Mouse (Mus musculus) left cerebral cortex, adult 18-20 months (tissue): ENCODE data around the gene Cacna2d3. TPM values are rescaled to one million over a fixed set of nuclear protein-coding genes. Genes with fewer than 3 reads are reported as not detected.

Experiments
- DNase-seq, 2 experiments: peaks; one replicate each; pipeline ENCODE4 v3.0.0; 2021 to 2022; ENCODE audit warnings: low spot score in 2 of 2, mixed read lengths in 1 of 2
- total RNA-seq, 2 experiments: library from RNA; stranded (reverse); gene quantifications; 2 replicates each; pipeline ENCODE4 v1.2.3; 2021

Gene Cacna2d3
- total RNA-seq, 2 experiments from 2014 or later = 101 to 110 TPM

DNA sequence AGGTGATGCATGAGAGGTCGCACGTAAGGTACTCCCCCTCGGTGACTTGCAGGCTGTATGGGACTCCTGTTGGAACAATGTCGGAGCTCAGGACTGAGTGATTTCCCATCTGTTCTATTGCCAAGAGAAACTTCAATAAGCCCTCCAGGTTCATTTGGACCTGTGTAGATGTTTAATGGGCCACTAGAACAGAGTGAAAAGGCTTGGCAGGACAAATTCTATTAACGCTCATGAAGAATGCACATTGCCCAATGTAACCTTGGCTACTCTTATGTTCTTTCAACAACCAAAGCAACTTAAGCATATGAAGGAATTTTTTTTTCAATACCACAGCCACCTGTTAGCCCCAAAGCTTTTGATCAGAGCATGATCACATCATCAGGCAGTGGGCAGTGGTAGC, 451.1 kb downstream of the Cacna2d3 start:
- DNase-seq = no peak

DNA sequence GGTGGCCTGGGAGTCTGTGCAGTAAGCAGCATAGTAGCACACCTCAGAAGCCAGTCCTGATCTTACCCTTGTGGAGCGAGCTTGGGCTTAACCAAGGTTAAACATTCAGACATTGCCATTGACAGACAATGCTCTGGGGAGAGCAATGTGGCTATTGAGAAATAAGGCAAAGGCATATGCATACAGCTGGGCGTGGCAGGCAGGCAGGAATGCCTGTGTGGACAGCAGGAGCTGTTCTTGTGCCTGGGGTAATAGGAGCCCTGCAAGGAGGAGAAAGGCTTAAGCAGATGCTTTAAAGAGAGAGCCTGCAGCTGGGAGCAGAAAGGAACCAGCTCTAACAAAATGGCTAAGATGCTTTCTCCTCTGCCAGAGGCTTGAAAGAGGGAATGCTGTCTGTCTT, 451.8 kb downstream of the Cacna2d3 start:
- DNase-seq = no peak

DNA sequence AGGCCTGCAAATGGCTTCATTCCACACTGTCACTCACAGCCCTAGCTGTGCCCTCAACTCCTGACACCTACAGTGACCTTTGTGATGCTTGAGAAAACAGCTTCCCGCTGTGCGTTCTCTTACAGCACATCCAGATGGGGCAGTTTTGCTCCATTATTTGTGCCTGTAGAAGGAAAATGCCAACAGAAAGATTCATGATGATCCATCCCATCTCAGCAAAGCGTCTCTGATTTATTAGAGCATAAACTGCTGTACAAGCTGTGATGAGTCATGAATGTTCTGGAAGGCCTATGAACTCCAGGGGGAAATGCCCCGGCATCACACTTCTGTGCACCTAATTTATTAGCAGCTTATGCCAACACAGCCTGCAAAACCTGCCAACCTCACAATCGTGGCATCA, 453.1 kb downstream of the Cacna2d3 start:
- no peak for DNase-seq

DNA sequence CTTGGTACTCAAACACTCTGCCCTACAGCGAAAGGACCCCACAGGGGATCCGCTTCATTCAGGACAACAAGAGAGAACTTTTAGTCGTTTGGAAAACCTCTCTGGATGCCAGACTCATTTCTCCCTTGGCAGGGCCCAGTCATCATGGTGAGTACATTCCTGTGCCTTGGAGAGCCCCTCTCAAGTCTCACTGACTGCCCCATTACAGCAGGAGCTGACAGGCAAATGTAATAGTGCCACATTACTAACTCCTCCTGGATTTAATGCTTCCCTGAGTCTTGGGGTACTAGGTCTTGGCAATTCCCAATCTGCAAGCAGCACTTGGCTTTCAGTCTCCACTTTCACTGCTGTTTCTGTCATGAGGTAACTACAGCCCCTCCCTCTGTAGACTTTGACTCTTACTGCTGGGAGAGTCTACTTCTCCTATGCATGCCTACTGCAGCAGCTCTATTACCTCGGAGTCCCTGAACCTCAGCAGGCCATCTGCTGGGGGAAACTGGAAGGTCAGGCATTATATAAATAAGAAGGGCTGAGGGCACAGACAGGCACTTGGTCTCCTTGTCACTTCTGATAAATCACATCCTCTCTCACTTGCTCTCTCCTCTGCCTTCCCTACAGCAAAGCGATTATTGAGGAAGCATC, 454.3 kb downstream of the Cacna2d3 start:
- no peak for DNase-seq

DNA sequence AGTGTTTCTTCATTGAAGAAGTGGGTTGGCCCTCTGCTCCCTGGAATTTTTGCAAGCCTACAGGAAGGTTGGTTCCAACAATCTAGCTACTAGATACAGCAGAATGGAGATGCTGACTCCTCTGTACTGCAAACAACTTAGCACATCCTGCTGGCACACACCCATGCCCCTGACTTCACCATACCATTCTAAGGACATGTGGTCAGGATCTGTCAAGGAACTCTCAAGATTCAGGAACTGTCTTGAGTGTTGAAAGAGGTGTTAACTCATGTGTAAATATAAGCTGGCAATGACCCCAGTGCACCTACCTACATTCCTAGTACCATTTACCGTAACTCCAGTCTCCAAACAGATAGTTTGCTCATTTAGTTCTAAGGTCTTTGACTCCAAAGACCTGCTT, 461.0 kb downstream of the Cacna2d3 start:
- no peak for DNase-seq

DNA sequence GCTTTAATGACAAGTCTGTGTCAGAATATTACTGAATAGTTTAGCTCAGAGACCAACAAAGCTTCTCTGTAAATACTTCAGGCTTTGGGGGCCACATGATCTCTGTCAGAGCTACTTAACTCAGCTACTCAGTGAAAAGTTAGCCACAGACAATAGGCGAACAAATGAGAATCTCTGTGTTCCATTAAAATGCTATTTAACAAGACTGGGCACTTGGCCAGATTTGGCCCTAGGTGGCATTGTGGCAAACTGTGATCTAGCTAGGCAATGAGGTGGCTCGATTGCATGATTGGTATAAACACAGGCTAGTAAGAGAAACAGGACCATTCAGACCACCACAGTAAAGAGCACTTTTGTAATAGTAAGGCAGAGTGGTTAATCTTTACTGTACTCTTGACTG, 478.1 kb downstream of the Cacna2d3 start:
- no peak for DNase-seq

DNA sequence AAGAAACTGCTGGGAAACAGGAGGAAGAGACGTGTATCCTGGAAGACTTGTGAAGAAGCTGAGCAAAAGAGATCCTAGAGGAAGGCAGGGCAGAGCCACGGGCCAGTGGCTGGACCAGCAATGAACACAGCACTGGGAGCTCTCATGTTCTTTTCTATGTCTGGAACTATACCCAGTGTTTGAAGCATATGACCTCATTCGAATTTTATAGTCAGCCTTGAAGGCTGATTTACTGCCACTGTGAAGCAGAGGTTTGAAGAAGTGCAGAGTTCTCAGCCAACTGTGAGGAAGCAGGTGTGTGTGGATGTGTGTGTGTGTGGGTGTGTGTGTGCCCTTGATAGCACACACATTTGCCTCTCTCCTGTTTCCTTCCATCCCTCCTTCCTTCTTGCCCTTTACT, 483.2 kb downstream of the Cacna2d3 start:
- no peak for DNase-seq

DNA sequence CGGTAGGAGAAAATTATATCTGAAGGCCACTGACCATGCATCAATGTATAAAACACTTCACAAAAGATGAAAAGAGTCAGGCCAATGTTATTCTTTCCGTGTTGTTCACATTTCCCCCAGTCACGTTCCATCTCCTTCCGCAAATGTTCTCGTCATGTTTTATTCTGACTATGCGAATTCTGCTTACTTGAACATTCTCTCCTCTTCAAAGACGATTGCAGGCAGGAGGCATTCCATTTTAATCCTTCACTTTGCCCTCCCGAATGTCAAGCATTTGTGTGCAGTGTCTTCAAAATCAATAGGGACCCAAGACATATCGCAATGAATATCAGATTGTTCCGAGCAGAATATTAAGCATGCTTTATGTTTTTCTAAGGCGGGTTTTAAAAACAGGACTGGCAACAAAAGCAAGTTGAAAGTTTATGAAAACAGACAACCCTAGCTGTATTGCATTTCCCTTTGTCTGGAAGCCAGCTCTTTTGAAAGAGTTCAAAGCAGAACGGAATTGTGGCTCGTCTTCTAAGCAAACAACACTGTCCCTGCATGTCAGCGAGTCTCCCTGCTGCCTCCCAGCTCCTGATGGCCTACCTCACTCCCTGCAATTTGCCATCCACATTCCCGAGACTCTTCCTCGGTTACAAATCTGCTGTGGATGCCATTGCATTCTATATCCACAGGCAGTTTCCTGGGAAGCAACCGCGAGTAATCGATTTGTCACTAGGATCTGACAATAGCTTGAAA, 492.5 kb downstream of the Cacna2d3 start:
- DNase-seq = no peak

DNA sequence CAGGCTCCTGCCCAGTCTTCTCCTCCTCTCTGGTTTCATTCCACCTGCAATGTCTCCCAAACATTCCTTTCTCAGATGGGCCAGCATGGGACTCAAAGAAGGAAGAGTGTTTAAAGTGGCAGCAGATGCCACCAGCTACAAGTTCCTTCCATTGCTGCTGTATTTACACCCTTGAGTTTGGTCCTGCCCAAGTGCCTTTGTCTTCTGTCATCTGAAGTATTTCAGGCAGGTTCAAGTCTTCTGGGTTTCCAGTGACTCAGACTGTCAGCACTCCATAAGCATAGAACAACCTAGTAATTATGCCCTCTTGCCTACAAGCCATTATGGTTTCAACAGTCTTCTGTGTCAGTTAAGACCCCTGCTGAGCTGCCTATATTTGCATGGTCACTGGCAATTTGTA, 493.2 kb downstream of the Cacna2d3 start:
- DNase-seq = no peak

DNA sequence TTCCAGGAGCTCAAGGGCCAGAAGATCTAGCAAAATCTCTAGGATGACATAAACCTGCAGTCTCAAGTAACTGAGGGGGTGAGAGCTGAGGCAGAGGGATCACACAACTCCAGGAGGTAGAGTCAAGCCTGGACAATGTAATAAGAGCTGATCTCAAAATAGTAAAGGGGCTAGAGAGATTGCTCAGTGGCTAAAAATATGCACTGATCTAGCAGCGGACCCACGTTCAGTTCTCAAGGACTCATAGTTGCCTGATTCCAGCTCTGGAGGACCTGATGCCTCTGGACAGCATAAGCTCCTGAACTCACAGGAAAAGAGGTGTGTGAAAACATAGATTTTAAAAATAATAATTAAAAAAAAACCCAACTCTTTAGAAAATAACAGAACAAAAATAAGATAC, 493.7 kb downstream of the Cacna2d3 start:
- DNase-seq = no peak

DNA sequence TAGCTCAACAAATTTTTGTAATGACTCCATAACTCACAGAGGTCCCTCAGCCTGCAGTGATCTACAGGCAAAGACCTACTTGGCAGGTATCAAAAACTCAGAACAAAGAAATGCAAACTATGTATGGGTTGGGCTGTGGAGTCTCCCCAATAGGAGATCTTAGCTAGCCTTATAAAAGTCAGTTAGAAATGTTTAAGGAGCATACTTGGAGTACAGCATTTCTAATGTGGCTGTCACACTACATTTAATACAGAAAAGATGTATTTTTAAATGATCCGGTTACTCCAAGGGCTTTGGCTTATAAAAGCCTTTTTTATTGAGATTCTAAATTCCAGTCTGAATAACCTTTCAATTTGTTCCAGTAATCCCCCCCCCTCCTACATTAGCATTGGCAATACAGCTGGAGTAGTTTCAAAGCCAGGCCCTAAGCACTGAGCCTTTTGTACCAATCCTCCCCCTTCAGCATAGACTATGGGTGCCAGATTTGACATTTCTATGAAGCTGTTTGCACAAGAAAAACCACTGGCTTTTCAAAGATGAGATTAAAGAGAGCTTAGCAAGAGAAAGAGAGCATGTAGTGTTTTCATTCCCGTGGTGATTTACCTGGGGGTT, 495.8 kb downstream of the Cacna2d3 start:
- DNase-seq = no peak

DNA sequence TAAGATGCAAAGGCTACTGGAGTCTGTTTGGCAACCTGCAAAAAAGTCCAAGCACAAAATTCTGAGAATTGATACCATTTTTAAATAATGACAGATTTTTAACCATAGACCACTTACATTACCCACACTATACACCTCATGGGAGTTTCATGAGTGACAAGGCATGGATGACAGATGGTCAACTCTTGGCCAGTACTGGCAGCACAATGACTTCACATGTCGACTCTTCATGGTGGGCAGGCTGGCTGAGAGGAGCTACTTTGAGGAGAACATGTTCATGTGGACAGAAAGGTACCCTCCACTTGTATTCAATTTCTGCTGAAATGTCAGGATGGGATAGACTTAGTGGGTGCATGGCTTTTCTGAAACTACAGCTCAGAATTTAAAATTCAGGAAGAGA, 498.7 kb downstream of the Cacna2d3 start:
- no peak for DNase-seq

DNA sequence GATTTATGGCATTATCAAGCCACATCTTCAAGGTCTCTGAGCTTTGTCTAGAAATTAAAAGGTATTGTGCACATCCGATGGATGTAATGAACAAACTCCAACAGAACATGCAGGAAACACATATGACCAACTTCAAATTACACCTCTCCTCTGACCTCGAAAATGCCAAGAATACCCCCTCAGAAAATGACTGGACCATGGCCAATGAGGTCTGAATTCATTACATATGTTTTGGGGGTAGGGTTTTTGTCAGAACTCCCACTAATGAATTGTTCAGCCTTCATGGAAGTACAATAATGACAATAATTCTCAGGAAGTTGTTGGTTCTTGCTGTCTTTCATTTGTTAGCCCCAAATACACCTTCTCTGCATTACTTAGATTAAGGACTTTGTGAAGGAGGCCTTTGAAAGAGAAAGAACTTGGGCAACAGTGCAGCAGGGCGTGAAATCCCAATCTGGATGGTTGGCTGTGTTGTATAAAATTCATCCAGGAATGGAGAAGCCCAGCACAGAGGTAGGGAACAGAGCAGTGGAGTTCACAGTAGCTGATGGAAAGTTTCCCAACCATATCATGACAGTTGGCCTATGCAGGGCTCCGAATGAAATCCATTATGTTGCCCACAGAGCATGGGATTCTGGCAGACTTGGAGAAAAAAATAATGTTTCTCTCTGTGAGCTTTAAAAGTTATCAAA, 499.3 kb downstream of the Cacna2d3 start:
- DNase-seq = no peak

DNA sequence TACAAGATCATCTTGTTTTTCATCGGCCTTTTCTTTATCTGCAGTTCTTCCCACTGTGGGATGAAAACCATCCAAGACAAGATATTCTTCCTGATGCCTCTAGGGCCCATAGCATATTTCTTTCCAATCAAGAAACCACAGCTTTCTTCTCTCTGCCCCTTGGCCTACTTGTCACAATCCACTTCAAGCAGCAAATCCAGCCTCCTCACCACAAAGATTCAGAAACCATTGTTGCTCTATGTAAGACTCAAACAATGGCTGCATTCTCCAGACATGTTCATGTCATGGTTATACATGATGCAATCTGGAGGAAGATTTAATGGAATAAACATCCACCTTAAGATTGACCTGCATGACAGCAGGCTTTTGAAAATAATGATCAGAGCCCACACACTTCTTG, 505.6 kb downstream of the Cacna2d3 start:
- DNase-seq = no peak

DNA sequence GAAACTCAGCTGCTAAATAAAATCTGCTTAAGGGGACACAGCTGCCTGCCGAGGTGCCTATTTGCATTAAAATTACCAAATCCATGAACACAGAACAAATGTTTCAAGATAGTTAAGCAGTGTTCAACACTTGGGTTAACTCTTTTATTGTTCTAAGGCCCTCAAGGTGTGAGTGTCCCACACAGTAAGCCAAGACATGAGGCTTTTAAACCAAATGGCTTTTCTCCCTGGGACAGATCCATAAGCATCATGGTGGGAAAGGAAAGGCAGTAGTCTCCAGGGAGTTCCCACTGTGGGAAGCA, 516.7 kb downstream of the Cacna2d3 start:
- DNase-seq = no peak

DNA sequence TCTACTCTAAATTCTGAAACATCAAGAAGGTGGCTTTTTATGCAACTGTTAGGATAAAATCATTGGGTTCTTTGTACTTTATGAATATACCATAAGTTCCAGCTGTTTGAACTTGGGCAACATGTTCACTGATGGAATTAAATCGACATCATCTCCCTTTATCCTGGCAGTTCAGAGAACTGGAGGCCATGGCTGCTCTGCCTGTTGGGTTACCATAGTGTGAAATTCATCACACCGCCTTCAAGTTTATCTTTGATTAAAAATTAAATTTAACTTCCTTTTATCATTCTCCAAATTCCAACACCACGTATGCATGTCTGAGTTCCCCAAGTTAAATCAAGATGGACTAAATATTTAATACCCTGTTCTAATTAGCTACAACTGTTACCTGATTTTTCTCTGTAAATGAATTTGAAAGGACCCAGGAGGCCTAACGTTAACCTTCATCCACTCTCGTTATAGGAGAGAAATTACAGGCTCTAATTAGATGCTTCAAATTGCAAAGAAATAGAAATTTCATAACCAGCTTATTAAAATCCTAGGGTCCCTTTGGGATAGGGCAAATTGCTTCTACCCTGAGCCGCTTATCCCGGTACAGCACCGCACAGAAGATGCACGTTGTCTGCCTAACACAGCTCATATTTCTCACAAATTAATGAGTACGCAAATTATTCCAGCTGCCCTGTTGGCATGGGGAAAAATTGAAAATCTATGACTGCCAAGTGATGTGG, 517.3 kb downstream of the Cacna2d3 start:
- no peak for DNase-seq

DNA sequence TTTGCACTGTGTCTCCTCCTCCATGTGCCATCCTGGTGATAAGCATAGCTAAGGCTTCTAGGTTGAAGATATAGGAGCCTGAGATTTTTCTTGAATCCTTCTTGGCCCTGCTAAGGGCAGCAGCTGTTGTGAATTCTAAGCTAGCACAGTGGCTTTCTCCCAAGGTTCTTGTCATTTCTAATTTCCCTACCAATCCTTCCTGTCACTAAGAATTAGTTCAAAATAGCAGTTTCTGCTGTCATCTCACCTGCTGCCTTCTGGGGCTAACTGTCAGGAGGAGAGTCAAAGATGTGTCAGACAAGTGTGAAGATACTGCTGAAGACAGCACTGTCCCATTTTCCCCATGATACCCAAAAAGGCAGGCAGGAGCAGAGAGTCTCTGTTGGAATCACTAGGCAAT, 525.5 kb downstream of the Cacna2d3 start:
- DNase-seq = no peak

DNA sequence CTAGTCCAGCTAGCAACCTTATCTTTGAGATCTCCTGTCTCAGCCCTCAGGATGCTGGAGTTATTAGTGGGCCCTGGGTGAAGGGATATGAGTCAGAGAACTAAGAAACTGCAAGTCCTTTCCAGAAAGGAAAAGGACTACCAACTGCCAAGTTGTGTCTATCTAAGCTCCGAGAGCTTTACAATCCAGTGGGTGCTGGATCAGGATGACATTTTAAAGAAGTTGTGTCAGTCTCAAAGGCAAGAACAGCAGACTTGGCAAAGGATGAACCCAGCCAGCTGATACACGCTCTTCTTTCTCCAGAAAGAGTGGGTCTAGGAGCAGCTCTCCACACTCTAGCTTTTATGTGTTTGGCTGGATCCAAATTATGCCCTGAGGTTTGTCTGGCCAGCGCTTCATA, 530.2 kb downstream of the Cacna2d3 start:
- DNase-seq = no peak

DNA sequence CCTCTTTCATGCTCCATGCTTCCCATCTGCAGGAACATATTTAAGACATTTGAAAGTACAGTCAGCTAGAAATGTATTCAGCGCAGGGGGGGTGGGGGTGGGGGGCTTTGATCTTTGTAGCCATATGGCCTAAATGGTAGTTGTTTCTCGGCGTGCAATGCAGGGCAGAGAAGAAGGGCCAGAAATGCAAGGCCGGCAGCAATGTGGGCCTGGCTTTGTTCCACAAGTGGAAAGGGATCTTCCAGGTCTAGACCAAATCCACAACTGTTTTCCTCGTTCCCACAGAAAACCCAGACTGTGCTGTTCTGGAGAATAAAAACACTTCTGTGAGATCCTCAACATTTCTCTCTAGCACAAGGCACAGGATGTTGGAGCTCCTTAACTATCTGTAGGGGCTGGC, 537.9 kb downstream of the Cacna2d3 start:
- no peak for DNase-seq

DNA sequence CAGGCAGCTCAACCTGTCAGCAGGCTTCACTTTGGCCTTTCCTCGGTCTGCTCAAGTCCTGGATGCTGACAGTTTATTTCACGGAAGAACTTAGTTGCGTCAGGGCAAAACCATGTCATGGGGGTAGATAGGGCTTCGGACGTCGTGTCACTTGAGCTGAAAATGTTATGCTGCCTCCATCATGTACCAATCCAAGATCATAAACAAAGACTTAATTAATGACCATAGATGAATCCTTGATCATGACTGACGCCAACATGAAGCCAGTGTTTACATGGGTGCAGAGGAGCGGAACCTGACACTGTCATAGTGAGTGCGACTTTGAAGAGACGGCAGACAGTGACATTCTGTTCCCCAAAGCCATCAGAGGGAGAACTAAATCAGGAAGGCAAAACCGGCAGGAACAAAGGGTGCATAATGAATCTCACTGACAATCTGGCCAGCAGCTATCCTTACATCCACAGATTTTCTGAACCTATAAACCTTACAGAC, 542.2 kb downstream of the Cacna2d3 start:
- DNase-seq = no peak

DNA sequence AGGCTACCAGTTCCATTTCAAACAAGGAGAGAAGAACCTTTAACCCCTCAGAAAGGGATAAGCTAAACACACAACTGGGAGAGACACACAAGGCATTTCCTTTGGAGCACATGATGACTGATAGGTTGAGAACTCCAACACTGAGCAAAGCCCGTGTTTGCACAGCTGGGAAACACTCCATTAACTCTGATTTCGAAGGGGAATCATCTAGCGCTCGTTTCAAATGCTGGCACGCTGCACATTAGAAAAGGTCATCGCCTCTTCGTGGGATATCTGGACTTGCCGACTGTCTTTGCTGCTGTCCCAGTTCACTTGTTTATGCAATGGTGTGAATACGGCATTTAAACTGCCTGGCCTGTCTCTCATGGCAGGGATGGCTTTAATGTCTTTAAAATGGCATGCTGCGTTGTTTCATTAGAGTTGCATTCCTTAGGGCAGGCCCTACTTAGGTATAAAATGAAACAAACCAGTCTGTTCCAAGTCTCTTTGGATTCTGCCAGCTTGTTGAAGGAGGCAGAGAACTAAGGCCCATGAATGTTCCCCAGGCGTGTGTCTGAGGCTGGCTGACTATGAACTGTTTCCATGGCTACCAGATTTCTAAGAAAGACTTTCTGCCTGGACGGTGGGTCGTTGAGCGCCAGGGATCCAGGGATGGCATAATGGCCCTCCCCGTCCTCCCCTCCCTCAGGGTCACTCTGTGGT, 542.8 kb downstream of the Cacna2d3 start:
- DNase-seq = peak in 1 of 2 experiments; percentile 15
